Mouse (Mus musculus) layer of hippocampus, adult 8-10 months (tissue): ENCODE measurements around the gene Ctdnep1. TPM values are rescaled to one million over a fixed set of nuclear protein-coding genes. Genes with fewer than 3 reads are reported as not detected.

ENCODE experiments used
- DNase-seq, 2 experiments: peaks; one replicate each; pipeline ENCODE4 v3.0.0; 2022; ENCODE audit warnings: low spot score in 2 of 2
- total RNA-seq, 4 experiments: library from RNA; stranded (reverse); gene quantifications; 2 replicates each; pipeline ENCODE4 v1.2.4; 2022

Ctdnep1 gene
- total RNA-seq, result 100 to 1,000 TPM; 108 to 123 (median 119) TPM

GRCm38 (mm10) chr11:69981141-69981762 lies at the start of gene Ctdnep1:
Gene Ctdnep1 (plus strand): TSS chr11:69981156.
- no peak for DNase-seq

- no peak for DNase-seq
Observed at GRCm38 (mm10) chr11:69931769-69932168, 49.2 kb upstream of the Ctdnep1 start.

- DNase-seq, result no peak
Observed at GRCm38 (mm10) chr11:69932254-69932653, 48.7 kb upstream of the Ctdnep1 start.

- DNase-seq, result no peak
Observed at GRCm38 (mm10) chr11:69933066-69933465, 47.9 kb upstream of the Ctdnep1 start.

GRCm38 (mm10) chr11:69934169-69934568 lies 46.8 kb upstream of the Ctdnep1 start:
- peak; percentile 71 to 86 for DNase-seq

GRCm38 (mm10) chr11:69934681-69935080 lies 46.3 kb upstream of the Ctdnep1 start:
- DNase-seq, result no peak

GRCm38 (mm10) chr11:69935137-69935879 lies 45.6 kb upstream of the Ctdnep1 start, which contains the start of gene Ybx2:
Gene Ybx2 (plus strand): TSS chr11:69935796.
- peak; percentile 77 to 80 for DNase-seq

GRCm38 (mm10) chr11:69936156-69936555 lies 44.8 kb upstream of the Ctdnep1 start:
- no peak for DNase-seq

GRCm38 (mm10) chr11:69936714-69937347 lies 44.1 kb upstream of the Ctdnep1 start:
- no peak for DNase-seq

- no peak for DNase-seq
Observed at GRCm38 (mm10) chr11:69937385-69937784, 43.6 kb upstream of the Ctdnep1 start.

- DNase-seq, result no peak
Observed at GRCm38 (mm10) chr11:69937834-69938233, 43.1 kb upstream of the Ctdnep1 start.

- DNase-seq, result no peak
Observed at GRCm38 (mm10) chr11:69938401-69938979, 42.5 kb upstream of the Ctdnep1 start.

- DNase-seq, result no peak
Observed at GRCm38 (mm10) chr11:69939181-69939580, 41.8 kb upstream of the Ctdnep1 start.

- no peak for DNase-seq
Observed at GRCm38 (mm10) chr11:69939731-69940130, 41.2 kb upstream of the Ctdnep1 start.

- DNase-seq, result no peak
Observed at GRCm38 (mm10) chr11:69940962-69941361, 40.0 kb upstream of the Ctdnep1 start.

GRCm38 (mm10) chr11:69945216-69945615 lies 35.7 kb upstream of the Ctdnep1 start:
- DNase-seq, result no peak

- no peak for DNase-seq
Observed at GRCm38 (mm10) chr11:69945997-69946891, 34.7 kb upstream of the Ctdnep1 start.

- no peak for DNase-seq
Observed at GRCm38 (mm10) chr11:69947337-69948065, 33.5 kb upstream of the Ctdnep1 start.

GRCm38 (mm10) chr11:69948066-69948762 lies 32.7 kb upstream of the Ctdnep1 start, which contains the start of gene Slc2a4:
Gene Slc2a4 (minus strand): TSS chr11:69948188.
- DNase-seq, result peak; percentile 30 to 33

GRCm38 (mm10) chr11:69948763-69949150 lies 32.2 kb upstream of the Ctdnep1 start:
- peak; percentile 42 to 76 for DNase-seq
